Mouse (Mus musculus) heart, postnatal 25 days (tissue): Measurements from ENCODE around the gene Mrps35. TPM values are rescaled to one million over a fixed set of nuclear protein-coding genes. Genes with fewer than 3 reads are reported as not detected.

ENCODE experiments used
- DNase-seq: peaks from one replicate; pipeline ENCODE4 v3.0.0; 2022; ENCODE audit warnings: low spot score
- intact Hi-C: fragments of 180-260 bp; cut with DNase I; formaldehyde crosslinking; loops from one replicate; pipeline ENCODE4 v1.15.1; 2025
- total RNA-seq, 2 experiments: library from RNA; stranded (reverse); gene quantifications; 2 replicates each; pipeline ENCODE4 v1.2.3; 2021

The Mrps35 gene
- total RNA-seq, 2 experiments from 2014 or later, result 182 to 211 TPM

GRCm38 (mm10) chr6:147023568-147023967 lies 19.0 kb upstream of the Mrps35 start:
- DNase-seq, result no peak
- intact Hi-C loops, result no loop called here

DNA sequence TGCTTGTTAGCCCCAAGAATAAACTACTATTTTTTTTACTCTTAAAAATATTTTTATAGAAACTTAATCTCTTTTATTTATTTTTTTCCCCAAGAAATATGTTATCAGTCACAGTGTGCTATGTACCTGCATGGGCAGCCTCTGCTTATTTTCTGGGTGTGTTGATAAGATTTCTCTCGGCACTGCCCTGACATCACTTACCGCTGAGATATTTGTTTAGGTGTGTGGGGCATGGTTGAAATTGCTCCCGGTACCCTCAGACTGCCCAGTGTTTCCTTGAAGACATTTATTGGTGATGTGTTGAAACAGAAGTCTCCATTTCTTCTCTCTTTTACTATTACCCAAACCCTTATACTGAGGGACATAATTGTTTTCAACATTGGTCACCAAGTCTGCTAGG lies 17.8 kb upstream of the Mrps35 start:
- intact Hi-C loops, result no loop called here
- DNase-seq, result no peak

DNA sequence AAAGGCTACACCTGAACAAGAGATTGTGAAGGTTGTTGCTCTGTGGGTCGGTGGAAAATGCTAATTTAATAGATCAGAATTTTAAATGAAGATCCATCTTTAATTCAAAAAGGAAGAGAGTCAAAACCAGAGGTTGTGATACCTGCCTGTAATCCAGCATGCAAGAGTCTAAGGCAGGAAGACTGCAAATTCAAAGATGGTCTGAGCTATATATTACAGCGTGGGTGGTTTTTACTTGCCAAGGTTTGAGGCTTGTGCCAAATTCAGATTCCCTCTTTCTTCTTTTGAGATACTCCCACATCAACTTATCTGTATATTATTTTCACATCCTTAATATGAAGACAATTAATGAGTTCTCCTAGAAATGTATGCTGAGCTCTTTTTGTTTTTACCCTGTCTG lies 14.2 kb upstream of the Mrps35 start:
- intact Hi-C loops, result no loop called here
- no peak for DNase-seq

- DNase-seq, result no peak
- intact Hi-C loops, result no loop called here
Measured at GRCm38 (mm10) chr6:147029591-147029990, 13.0 kb upstream of the Mrps35 start.

DNA sequence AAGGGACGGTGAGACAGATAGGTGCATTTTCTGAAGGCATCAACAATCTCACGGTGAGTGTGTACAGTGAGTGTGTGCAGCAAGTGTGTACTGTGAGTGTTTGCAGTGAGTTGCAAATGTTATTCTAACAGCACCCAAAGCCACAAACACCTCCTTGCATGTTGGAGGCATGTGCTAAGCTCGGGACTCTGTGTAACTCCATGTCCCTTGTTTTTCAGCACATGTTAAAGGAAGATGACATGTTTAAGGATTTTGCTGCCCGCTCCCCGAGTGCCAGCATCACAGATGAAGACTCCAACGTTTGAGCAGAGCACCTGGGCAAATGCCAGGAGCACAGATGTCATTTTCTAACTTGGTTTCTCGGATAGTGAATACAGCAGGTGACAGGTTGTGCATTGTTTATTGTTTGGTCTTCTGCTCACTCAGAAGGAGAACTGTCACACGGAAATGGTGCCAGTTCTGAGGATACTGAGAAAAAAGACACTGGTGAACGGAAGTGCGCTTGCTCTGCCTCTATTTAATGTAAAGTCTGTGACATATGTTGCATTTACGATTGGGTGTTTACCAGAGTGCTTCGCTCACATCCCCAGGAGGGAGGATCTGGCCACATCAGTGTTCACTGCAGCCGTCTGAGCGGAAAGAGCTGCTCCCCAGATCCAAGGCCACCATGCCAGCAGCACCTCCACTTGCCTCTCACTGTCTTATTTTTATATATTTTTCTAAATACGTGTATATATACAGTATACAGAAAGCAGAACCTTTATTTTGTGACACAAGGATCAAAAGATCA lies 12.3 kb upstream of the Mrps35 start:
- no peak for DNase-seq
- intact Hi-C loops, result no loop called here

DNA sequence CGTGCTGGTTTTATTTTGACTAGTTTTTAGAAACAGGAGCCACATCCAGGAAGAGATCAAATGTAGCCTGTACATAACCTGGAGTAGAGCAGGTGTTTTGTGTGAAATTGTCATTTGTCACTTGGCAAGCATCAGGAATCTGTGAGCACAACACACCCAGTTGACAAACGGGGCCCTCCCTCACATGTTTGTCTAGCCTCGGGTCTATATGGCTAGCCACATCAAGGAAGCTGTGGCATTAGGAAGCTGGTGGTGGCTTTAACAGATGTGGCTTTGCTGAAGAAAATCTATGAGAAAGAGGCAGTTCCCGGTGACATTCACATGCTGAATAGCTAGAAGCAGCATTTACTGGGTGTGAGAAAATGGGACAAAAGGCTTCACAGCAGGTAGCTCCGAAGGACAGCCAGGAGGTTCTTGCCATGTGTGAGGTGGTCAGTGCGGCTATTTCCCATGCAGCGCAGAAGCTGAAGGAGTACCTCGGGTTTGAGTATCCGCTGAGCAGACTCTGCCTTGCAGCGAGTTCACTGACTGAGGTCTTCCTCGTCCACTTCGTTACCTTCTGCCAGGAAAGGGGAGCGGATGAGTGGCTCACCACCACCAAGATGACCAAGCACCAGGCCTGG lies 10.2 kb upstream of the Mrps35 start, which contains the start of gene Rep15:
Rep15 (plus strand) TSS at position 282 of the 623 bp plus-strand sequence.
- no peak for DNase-seq
- intact Hi-C loops, result no loop called here

- intact Hi-C loops, result no loop called here
- DNase-seq, result no peak
Measured at GRCm38 (mm10) chr6:147043633-147044032, 1.1 kb downstream of the Mrps35 start.

GRCm38 (mm10) chr6:147049239-147049805 lies 6.8 kb downstream of the Mrps35 start:
- DNase-seq, result no peak
- intact Hi-C loops, result no loop called here

- no peak for DNase-seq
Measured at GRCm38 (mm10) chr6:147051666-147052065, 9.1 kb downstream of the Mrps35 start.

DNA sequence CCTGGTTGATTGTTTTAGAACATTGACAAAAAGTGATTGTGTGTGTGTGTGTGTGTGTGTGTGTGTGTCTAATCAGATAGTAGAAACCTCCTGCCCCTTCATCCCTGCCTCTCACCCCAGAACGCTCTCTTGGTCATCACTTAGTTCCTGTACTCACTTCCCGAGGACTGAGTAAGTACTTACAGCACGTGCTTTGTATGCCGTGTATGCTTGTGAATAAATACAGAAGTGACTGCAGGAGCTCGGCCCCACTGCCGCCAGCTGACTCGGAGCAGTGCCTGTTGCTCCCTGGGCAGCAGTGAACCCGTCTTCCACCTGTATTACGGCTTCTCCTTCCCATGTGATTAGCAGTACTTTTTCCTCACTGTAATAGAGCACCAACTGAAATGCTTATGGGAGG lies 9.9 kb downstream of the Mrps35 start:
- intact Hi-C loops, result no loop called here
- no peak for DNase-seq

More at GRCm38 (mm10) chr6:147051666-147052065, 9.1 kb downstream of the Mrps35 start:
- intact Hi-C loops, result no loop called here

- intact Hi-C loops, result no loop called here
- no peak for DNase-seq
Measured at GRCm38 (mm10) chr6:147053785-147054646, 11.5 kb downstream of the Mrps35 start.

DNA sequence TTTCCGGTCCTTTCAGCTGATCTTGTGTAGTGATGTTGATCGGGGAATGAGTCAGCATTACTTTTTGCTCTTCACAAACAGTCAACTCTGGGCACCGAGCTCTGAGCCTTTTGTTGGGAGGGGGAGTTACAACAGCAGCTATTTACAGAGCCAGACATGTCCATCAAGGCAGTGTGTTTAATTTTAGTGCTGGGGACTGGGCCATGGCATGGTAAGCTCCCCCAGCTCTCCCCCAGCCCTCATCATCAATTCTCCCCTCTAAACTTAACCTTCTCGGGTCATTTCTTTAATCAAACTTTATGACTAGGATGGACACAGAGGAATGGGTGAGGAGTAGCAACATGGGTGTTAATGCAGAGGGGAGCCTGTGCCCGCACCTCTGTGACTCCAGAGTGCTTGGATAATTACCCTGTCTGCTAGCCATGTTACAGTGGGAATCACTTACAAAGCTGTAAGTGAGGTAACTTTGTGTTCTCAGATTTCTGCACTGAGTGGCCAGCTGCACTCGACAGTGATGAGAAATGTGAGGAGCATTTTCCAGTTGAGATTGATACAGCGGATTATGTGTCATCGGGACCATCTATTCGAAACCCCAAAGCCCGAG lies 12.9 kb downstream of the Mrps35 start:
- intact Hi-C loops, result no loop called here
- no peak for DNase-seq

- DNase-seq, result no peak
Measured at GRCm38 (mm10) chr6:147059326-147059725, 16.8 kb downstream of the Mrps35 start.

DNA sequence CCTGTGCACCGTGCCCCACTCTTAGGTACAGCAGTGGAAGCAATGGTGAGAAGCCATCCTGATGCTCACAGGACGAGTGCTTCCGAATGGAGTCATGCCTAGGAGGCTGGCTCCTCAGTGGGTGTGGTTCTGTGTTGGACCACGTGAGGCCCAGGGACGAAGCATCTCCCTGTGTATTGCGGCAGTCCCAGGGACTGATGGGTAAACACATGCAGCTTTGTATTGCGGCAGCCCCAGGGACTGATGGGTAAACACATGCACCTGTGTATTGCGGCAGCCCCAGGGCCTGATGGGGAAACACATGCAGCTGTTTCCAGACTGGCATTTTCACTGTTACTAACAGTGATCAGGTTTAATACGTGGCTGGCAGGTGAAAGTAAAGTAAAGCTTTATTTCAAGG lies 19.1 kb downstream of the Mrps35 start:
- DNase-seq, result no peak
- intact Hi-C loops, result no loop called here

More at GRCm38 (mm10) chr6:147059326-147059725, 16.8 kb downstream of the Mrps35 start:
- intact Hi-C loops, result no loop called here

- no peak for DNase-seq
- intact Hi-C loops, result no loop called here
Measured at GRCm38 (mm10) chr6:147062034-147062433, 19.5 kb downstream of the Mrps35 start.

GRCm38 (mm10) chr6:147062694-147063093 lies 20.1 kb downstream of the Mrps35 start:
- intact Hi-C loops, result no loop called here
- DNase-seq, result no peak

DNA sequence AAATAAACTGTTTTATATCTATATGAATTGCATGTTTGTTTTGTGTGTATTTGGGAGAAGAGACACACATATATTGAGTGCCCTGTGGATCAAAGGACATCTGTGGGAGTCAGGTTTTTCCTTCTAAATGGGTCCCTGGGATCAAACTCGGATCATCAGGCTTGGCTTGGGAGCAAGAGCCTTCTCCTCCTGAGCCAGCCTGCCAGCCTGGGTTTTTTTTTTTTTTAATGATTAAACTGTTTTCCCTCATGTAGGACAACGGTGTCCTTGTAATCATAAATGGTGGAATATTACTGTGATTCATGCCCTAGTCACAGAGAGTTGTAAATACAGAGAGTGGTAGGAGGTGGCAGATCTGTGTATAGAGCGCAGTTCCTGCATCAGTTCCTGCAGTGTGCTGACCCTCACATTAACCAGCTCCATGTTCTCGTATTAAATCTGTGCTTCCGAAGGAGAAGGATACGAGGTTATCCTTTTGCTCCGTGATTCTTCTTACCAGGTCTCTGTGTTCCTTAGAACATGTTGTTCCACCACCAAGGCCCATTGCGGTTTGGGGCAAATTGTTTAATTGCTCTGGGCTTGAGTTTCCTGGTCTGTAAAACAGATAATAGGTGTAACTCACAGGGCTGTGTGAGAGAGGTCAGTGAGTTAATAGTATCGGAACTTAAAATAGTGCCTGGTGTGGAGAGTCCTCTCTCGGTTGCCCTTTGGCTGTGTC lies 21.8 kb downstream of the Mrps35 start:
- intact Hi-C loops, result no loop called here
- DNase-seq, result no peak

- intact Hi-C loops, result no loop called here
- DNase-seq, result no peak
Measured at GRCm38 (mm10) chr6:147064944-147065261, 22.3 kb downstream of the Mrps35 start.

DNA sequence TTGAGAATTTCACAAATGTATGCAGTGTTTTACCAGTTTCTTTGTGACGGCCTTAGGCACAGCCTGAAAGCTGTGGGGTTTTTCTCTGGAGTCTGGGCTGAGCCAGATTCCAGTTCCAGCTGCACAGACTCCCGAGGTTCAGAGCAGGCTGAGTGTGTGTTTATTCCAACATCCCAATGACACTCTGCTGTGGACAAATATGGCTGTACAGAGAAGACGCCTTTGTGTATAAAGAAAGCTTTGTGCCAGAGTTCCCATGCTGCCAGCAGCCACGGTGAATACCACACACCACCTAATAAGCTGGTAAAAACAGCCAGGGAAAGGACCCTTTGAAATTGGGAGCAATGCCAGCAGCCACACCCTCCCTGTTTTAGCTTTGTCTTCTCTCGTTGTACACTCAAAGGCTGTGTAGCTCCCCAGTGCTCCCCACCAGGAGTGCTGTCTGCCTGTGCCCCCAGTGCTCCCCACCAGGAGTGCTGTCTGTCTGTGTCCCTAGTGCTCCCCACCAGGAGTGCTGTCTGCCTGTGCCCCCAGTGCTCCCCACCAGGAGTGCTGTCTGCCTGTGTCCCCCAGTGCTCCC lies 33.3 kb downstream of the Mrps35 start:
- no peak for DNase-seq
- intact Hi-C loops, result no loop called here
